Mouse (Mus musculus): Measurements from ENCODE around the gene AI413582. TPM values are rescaled to one million over a fixed set of nuclear protein-coding genes. Genes with fewer than 3 reads are reported as not detected.

Gene AI413582
- polyA plus RNA-seq (2015; fragmentation: Nextera tagmentation; extraction: Ambion mirVana): 55.4 and 65.8 TPM in 2 replicates

DNA sequence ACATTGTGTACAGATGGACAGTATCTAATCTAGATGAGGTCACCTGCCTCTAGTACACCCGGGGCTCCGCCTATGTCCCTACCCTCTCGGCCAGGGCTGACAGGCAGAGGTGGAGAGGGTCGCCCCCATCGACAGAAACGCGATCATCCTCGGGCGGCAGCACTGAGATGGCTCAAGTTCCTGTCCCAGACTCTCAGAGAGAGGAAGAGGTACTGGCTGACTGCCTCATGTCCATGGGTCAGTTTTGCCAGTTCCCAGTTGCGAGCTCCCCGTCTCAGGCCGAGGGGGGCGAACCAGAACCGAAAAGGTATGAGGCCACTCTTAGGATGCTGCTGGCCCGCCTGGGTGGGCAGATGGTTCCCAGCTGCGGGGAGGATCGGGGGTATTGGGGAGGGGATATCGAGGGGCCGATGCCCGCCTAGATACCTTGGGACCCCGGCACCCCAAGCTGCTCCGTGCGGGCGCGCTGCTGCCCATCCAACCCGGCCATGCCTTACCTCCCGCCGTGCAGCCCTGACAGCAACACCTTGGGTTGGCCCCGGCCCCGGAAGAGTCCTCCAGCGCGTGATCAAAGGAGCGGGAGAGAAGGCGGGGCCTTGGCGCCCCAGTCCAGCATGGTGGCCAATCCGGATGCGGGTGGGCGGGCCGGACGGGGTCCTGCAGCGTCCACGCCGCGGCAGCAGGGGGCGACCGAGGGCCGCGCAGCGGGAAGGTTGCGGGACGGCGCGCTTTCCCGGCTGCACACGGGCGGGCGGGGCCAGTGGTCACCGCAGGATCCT, at the start of gene AI413582:
TSS of gene AI413582 (minus strand) at position 594 of the 779 bp plus-strand sequence.
- H3K27ac ChIP-seq (ENCODE audit: low read length): peak within 1 kb of the TSS; percentile 65
- H3K36me3 ChIP-seq (ENCODE audit: control insufficient read depth, insufficient read depth, low read length): peaks cover 4% of the 10 kb centered on the region
- no peaks in the 10 kb centered on the region for H3K27me3 ChIP-seq (ENCODE audit: control insufficient read depth, insufficient read depth, low read depth, low read length)
- WGBS: under 1% methylated on average over 56 of the region's 58 CpGs
- H3K4me2 ChIP-seq (ENCODE audit: low read length): peak within 1 kb of the TSS; percentile 89
- H3K4me1 ChIP-seq (ENCODE audit: control insufficient read depth, insufficient read depth, low read length): peaks cover 15% of the 10 kb centered on the region
- peak within 1 kb of the TSS; percentile 57 for H3K4me3 ChIP-seq (ENCODE audit: low read depth, low read length)
- peak within 1 kb of the TSS; percentile 77 for H3K9ac ChIP-seq (ENCODE audit: low read depth, low read length)
- ATAC-seq: peak; percentile 95
- H3K9me3 ChIP-seq (replicated peaks; ENCODE audit: control insufficient read depth, low read length, poor library complexity, severe bottlenecking): no peaks in the 10 kb centered on the region

DNA sequence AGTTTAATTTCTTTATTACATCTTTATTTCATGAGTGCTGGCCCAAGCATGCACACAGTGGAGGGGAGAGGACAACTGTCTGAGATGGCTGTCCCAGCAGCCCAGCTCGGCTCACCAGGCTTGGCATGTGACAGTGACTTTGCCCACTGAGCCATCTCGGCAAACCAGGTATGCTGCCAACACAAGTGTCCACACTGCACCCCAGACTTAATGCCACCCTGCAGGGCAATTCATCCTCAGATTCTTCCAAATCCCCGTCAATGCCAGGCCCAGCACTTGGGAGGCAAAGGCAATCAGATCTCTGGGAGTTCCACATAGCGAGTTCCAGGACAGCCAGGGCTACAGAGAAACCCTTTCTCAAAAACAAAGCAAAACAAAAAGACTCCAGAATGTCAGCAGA, 47.5 kb upstream of the AI413582 start:
- H3K9me3 ChIP-seq (replicated peaks; ENCODE audit: control insufficient read depth, low read length, poor library complexity, severe bottlenecking): no peaks in the 10 kb centered on the region
- no peaks in the 10 kb centered on the region for H3K27me3 ChIP-seq (ENCODE audit: control insufficient read depth, insufficient read depth, low read depth, low read length)
- 72% methylated on average over 4 of the region's 4 CpGs for WGBS
- peaks cover 18% of the 10 kb centered on the region for H3K4me1 ChIP-seq (ENCODE audit: control insufficient read depth, insufficient read depth, low read length)
- H3K36me3 ChIP-seq (ENCODE audit: control insufficient read depth, insufficient read depth, low read length): no peaks in the 10 kb centered on the region
- H3K27ac ChIP-seq (ENCODE audit: low read length): no peak overlapping the region
- no peak overlapping the region for H3K4me3 ChIP-seq (ENCODE audit: low read depth, low read length)
- ATAC-seq: no peak
- H3K9ac ChIP-seq (ENCODE audit: low read depth, low read length): no peak overlapping the region
- H3K4me2 ChIP-seq (ENCODE audit: low read length): no peak overlapping the region

DNA sequence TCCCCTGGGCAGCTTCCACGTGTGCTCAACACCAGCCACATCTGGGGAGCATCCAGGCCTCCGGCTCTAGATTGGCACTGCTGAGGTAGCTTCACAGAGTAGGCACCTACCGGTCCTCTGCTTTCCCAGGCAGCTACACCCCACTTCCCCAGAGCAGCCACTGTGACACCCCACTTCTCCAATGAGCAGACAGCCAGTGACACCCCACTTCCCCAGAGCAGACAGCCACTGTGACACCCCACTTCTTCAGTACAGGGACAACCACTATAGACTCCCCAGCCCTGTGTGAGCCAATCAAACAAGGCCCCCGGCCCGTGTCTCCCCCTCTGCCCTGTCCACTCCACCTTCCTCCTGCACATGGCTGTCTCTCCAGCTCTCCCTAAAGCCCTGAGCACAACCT, 46.4 kb upstream of the AI413582 start:
- no peaks in the 10 kb centered on the region for H3K36me3 ChIP-seq (ENCODE audit: control insufficient read depth, insufficient read depth, low read length)
- H3K4me3 ChIP-seq (ENCODE audit: low read depth, low read length): no peak overlapping the region
- H3K9me3 ChIP-seq (replicated peaks; ENCODE audit: control insufficient read depth, low read length, poor library complexity, severe bottlenecking): no peaks in the 10 kb centered on the region
- no peak overlapping the region for H3K27ac ChIP-seq (ENCODE audit: low read length)
- WGBS: 84% methylated on average over 5 of the region's 5 CpGs
- no peaks in the 10 kb centered on the region for H3K27me3 ChIP-seq (ENCODE audit: control insufficient read depth, insufficient read depth, low read depth, low read length)
- H3K4me2 ChIP-seq (ENCODE audit: low read length): no peak overlapping the region
- no peak for ATAC-seq
- no peak overlapping the region for H3K9ac ChIP-seq (ENCODE audit: low read depth, low read length)
- H3K4me1 ChIP-seq (ENCODE audit: control insufficient read depth, insufficient read depth, low read length): peaks cover 18% of the 10 kb centered on the region

DNA sequence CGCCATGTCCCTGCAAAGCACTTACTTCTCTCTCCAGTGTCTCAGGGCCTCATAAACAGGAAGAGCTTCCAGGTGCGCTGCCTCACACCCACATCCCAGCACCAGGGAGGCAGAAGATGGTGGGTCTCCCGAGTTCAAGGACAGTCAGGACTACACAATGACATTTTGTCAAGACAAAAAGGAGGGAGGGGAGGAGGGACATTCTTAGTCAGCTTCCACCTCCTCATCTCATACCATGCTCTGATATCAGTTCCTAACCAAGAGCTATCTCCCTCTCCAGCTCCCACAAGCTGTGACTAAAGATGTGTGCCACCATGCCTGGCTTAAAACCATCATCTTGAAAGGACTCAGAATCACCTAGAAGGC, 45.9 kb upstream of the AI413582 start:
- Histone ChIP-seq H3K27me3 (ENCODE audit: control insufficient read depth, insufficient read depth, low read depth, low read length) (no peaks in the 10 kb centered on the region), H3K27ac (ENCODE audit: low read length) (no peak overlapping the region), H3K4me2 (ENCODE audit: low read length) (no peak overlapping the region), H3K4me1 (ENCODE audit: control insufficient read depth, insufficient read depth, low read length) (peaks cover 18% of the 10 kb centered on the region), H3K9ac (ENCODE audit: low read depth, low read length) (no peak overlapping the region), H3K9me3 (replicated peaks; ENCODE audit: control insufficient read depth, low read length, poor library complexity, severe bottlenecking) (no peaks in the 10 kb centered on the region), H3K36me3 (ENCODE audit: control insufficient read depth, insufficient read depth, low read length) (no peaks in the 10 kb centered on the region), H3K4me3 (ENCODE audit: low read depth, low read length) (no peak overlapping the region)
- no peak for ATAC-seq
- 81% methylated on average over 3 of the region's 3 CpGs for WGBS

DNA sequence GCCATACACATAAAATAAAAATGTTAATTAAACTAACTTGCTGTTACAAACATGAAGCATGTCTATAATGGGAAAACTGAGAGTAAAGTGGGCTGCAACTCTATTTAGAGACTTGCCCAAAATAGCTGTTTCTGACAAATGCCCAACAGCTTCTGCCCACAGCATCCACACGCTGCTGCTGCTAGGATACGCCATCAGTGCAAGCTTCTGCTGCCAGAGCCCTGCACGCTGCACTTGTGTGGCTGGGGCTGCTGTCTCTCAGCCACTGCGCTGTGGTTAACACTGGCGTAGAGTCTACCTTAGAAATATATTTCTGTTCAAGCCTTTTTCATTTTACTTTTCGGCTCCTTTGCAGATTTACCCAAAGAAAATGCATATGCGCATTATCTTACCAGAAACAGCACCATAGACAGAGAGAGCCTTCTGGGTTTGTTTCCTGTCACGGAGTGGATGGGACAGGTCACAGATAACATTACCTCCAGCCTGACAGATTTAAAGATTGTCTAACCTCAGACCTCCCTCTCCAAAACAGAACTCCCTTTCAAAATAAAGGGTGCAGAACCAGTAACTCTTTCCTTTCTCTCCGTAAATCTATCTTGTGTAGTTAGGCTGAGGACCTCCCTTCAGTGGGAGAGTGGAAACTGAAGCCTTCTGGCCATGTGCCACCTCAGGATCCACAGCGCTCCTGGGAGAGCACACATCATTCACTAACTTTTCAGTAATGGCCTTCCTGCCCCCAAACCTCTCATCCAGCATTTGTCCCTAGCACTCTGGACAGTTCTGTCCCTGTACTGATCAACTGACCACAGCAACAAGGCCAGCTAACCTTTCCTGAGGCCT, 45.3 kb upstream of the AI413582 start:
- H3K4me3 ChIP-seq (ENCODE audit: low read depth, low read length): no peak overlapping the region
- no peaks in the 10 kb centered on the region for H3K36me3 ChIP-seq (ENCODE audit: control insufficient read depth, insufficient read depth, low read length)
- no peaks in the 10 kb centered on the region for H3K27me3 ChIP-seq (ENCODE audit: control insufficient read depth, insufficient read depth, low read depth, low read length)
- no peak overlapping the region for H3K9ac ChIP-seq (ENCODE audit: low read depth, low read length)
- H3K9me3 ChIP-seq (replicated peaks; ENCODE audit: control insufficient read depth, low read length, poor library complexity, severe bottlenecking): no peaks in the 10 kb centered on the region
- H3K4me2 ChIP-seq (ENCODE audit: low read length): no peak overlapping the region
- WGBS: 76% methylated on average over 10 of the region's 10 CpGs
- H3K4me1 ChIP-seq (ENCODE audit: control insufficient read depth, insufficient read depth, low read length): peaks cover 20% of the 10 kb centered on the region
- no peak overlapping the region for H3K27ac ChIP-seq (ENCODE audit: low read length)
- no peak for ATAC-seq

DNA sequence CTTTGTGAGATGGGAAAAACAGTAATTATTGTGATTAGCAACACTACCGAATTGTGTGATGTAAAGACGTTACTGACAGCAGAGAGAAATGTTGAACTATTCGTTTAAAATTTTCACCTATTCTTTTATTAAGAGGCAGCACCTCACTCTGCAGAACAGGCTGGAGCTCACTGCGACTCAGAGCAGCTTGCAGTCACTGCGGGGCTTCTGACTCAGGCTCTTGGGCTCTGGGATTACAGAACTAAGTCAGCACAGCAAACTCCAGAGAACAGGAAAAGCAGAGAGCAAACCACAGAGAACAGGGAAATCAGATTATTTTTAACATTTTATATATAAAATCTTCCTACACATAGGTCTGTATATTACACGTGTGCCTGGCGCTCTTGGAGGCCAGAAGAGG, 44.0 kb upstream of the AI413582 start:
- Histone ChIP-seq H3K27me3 (ENCODE audit: control insufficient read depth, insufficient read depth, low read depth, low read length) (no peaks in the 10 kb centered on the region), H3K4me3 (ENCODE audit: low read depth, low read length) (no peak overlapping the region), H3K4me1 (ENCODE audit: control insufficient read depth, insufficient read depth, low read length) (peaks cover 19% of the 10 kb centered on the region), H3K9ac (ENCODE audit: low read depth, low read length) (no peak overlapping the region), H3K36me3 (ENCODE audit: control insufficient read depth, insufficient read depth, low read length) (no peaks in the 10 kb centered on the region), H3K27ac (ENCODE audit: low read length) (no peak overlapping the region), H3K9me3 (replicated peaks; ENCODE audit: control insufficient read depth, low read length, poor library complexity, severe bottlenecking) (no peaks in the 10 kb centered on the region), H3K4me2 (ENCODE audit: low read length) (no peak overlapping the region)
- WGBS: 90% methylated on average over 7 of the region's 7 CpGs
- ATAC-seq: no peak

DNA sequence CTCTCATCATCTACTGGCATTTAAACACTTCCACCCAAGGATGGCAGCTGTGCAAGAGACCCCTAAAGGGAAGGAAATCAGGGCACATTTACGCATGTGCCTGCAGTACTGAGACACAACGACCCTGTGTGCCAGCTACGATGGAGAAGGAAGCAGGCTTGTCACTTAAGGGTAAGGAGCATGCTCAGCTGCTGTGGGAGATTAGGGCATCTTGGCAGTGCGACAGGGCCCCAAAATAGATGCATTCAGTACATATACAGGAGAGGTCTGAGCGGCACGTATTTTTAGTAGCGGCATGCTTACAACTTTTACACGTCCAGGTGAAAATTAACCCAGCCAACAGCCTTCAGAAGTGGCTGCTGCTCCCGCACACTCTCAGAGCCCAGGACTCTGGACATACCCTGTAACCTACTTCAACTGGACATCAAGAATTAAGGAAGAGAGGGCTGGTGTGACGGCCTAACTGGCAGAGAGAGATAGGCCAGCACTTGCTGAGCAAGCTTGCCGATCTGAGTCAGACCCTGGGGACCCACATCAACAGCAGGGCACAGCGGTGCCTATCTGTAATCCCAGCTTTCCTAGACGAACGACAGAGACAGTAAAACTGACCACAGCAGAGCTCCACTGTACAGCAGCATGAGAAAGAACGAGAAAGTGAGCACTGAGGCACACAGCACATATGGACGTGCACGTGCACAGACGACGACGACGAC, 38.1 kb upstream of the AI413582 start:
- Histone ChIP-seq H3K9me3 (replicated peaks; ENCODE audit: control insufficient read depth, low read length, poor library complexity, severe bottlenecking) (no peaks in the 10 kb centered on the region), H3K4me1 (ENCODE audit: control insufficient read depth, insufficient read depth, low read length) (peaks cover 26% of the 10 kb centered on the region), H3K4me3 (ENCODE audit: low read depth, low read length) (no peak overlapping the region), H3K4me2 (ENCODE audit: low read length) (no peak overlapping the region), H3K27me3 (ENCODE audit: control insufficient read depth, insufficient read depth, low read depth, low read length) (no peaks in the 10 kb centered on the region), H3K36me3 (ENCODE audit: control insufficient read depth, insufficient read depth, low read length) (no peaks in the 10 kb centered on the region), H3K27ac (ENCODE audit: low read length) (no peak overlapping the region), H3K9ac (ENCODE audit: low read depth, low read length) (no peak overlapping the region)
- no peak for ATAC-seq
- WGBS: 65% methylated on average over 21 of the region's 21 CpGs

DNA sequence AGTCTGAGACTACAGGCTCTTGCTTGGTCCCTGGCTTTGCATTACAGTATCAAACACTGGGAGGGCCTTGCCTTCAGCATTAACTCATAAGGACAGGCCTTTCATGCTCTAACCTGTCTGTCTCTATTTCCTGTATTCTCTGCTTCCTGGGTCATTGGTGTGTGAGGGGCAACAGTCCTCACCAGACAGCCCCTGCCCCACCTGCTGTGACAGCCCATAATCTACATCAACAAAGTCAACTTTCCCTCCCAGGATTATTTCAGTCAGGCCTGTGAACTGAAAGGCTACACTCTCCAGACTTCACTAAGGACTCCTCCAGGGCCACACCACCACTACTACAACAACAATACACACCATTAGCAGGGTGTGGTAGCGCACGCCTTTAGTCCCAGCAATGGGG, 37.5 kb upstream of the AI413582 start:
- Histone ChIP-seq H3K27ac (ENCODE audit: low read length) (no peak overlapping the region), H3K4me3 (ENCODE audit: low read depth, low read length) (no peak overlapping the region), H3K4me1 (ENCODE audit: control insufficient read depth, insufficient read depth, low read length) (peaks cover 26% of the 10 kb centered on the region), H3K36me3 (ENCODE audit: control insufficient read depth, insufficient read depth, low read length) (no peaks in the 10 kb centered on the region), H3K9me3 (replicated peaks; ENCODE audit: control insufficient read depth, low read length, poor library complexity, severe bottlenecking) (no peaks in the 10 kb centered on the region), H3K9ac (ENCODE audit: low read depth, low read length) (no peak overlapping the region), H3K27me3 (ENCODE audit: control insufficient read depth, insufficient read depth, low read depth, low read length) (no peaks in the 10 kb centered on the region), H3K4me2 (ENCODE audit: low read length) (no peak overlapping the region)
- ATAC-seq: no peak
- WGBS: 86% methylated on average over 2 of the region's 2 CpGs
